Mouse (Mus musculus): Measurements from ENCODE around the gene Wdr20.
"Not testable (repeated sequence)": the region's sequence is repeated elsewhere in the genome, so short reads cannot be mapped to it uniquely, and the experiment has no call there.

Wdr20 gene

GRCm38 (mm10) chr12:110737170-110738157 is at the start of gene Wdr20:
Wdr20 (plus strand) TSS chr12:110737944.
- peak; percentile 97 for DNase-seq (ENCODE audit: low spot score)

GRCm38 (mm10) chr12:110688921-110689320 is 48.8 kb upstream of the Wdr20 start:
- DNase-seq (ENCODE audit: low spot score), result not testable (repeated sequence)

DNA sequence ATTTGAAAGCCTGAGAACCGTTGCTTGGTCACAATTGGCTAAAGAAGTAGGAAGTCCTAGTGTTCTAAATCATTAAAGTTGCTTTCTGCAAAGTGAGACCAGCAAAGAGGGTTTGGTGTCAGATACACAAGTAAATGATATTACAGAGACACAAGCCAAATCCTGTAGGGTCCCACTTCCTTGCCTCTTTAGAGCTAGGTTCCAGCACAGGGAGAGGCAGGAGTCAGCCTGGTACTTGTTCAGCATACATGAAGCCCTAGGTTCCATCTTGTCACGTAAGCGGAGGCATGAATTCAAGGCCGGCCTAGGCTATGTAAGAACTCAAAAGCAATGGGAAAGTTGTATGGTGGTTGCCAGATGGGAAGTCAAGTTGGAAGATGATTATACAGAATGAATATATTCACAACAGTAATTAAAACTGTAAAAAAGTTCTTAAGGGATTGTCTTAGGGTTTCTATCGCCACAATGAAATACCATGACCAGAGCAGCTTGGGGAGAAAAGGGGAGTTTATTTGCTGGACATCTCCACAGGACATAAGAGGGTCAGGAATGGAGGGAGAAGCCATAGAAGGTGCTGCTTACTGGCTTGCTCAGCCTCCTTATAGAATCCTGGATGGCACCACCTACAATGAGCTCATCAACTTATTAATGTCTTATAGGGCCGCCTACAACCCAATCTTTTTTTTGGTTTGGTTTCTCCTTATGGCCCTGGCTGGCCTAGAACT is 47.7 kb upstream of the Wdr20 start:
- DNase-seq (ENCODE audit: low spot score), result no peak

GRCm38 (mm10) chr12:110693378-110693777 is 44.4 kb upstream of the Wdr20 start:
- DNase-seq (ENCODE audit: low spot score), result not testable (repeated sequence)

DNA sequence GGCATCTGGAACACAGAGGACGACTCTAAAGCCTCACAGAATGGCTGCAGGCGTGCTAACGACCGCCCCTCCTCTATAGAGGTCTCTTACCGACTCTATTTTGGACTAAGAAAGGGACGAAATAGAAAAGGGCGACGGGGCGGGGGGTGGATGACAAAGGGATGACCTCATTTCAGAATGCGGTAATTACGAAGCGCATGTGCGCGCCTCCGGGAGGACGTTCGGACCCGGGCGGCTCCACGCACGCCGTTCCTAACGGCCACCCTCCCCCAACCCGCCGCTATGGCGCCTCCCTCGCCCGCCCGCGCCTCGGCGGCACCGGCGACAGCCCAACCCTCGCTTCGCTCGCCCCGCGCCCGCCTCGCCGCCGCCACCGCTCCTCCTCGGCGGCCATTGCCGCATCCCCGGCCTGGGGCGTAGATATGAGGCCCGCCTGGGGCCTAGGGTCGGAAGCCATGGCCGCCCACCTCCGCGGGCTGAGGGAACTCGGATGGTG is 42.0 kb upstream of the Wdr20 start:
- DNase-seq (ENCODE audit: low spot score), result peak; percentile 72

- peak; percentile 96 for DNase-seq (ENCODE audit: low spot score)
Measured at GRCm38 (mm10) chr12:110696173-110696974, 41.4 kb upstream of the Wdr20 start.

DNA sequence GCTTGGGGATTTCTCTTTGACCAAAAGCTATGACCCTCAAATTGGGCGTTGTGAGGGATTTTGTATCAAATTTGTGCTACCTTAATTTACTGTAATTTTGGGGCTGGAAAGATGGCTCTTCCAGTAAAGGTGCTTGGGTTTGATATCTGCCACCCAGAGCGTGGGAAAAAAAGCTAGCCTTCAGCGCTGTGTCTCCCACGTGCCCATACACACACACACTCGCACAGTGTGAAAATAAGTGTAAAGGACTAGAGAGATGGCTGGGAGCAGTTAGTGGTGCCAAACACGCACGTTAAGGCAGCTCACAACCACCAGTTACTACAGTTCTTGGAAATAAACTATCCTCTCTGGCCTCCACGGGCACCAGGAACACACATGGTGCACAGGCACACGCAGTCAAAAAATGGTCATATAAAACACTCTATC is 40.8 kb upstream of the Wdr20 start:
- DNase-seq (ENCODE audit: low spot score), result no peak

- no peak for DNase-seq (ENCODE audit: low spot score)
Measured at GRCm38 (mm10) chr12:110697457-110697856, 40.3 kb upstream of the Wdr20 start.

DNA sequence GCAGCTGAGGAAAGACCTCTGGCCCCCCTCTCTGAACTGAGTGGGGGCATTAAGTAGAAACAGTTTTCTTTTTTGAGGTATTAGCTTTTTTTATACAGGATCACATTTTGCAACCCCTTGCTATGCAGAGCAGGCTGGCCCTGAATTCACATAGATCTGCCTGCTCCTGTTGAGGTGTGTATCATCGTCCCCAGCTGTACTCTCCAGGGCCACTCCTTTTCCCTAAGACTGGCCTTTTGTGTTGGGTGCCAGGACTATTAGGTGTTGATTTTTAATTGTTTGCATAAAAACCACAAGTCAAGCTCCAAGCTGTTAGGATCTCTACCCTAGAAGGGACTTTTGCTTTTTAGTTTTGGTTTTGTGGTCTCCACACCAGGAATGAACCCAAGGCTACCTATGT is 39.7 kb upstream of the Wdr20 start:
- DNase-seq (ENCODE audit: low spot score), result no peak

GRCm38 (mm10) chr12:110698523-110699170 is 39.1 kb upstream of the Wdr20 start:
- no peak for DNase-seq (ENCODE audit: low spot score)

GRCm38 (mm10) chr12:110699171-110699547 is 38.6 kb upstream of the Wdr20 start:
- no peak for DNase-seq (ENCODE audit: low spot score)

GRCm38 (mm10) chr12:110700730-110701129 is 37.0 kb upstream of the Wdr20 start:
- DNase-seq (ENCODE audit: low spot score), result no peak

- not testable (repeated sequence) for DNase-seq (ENCODE audit: low spot score)
Measured at GRCm38 (mm10) chr12:110701363-110701762, 36.4 kb upstream of the Wdr20 start.

- no peak for DNase-seq (ENCODE audit: low spot score)
Measured at GRCm38 (mm10) chr12:110702556-110702955, 35.2 kb upstream of the Wdr20 start, which contains the start of gene Hsp90aa1. Hsp90aa1 (minus strand) TSS chr12:110702728.

GRCm38 (mm10) chr12:110703008-110703471 is 34.7 kb upstream of the Wdr20 start:
- peak; percentile 93 for DNase-seq (ENCODE audit: low spot score)

GRCm38 (mm10) chr12:110703682-110704081 is 34.1 kb upstream of the Wdr20 start:
- no peak for DNase-seq (ENCODE audit: low spot score)

DNA sequence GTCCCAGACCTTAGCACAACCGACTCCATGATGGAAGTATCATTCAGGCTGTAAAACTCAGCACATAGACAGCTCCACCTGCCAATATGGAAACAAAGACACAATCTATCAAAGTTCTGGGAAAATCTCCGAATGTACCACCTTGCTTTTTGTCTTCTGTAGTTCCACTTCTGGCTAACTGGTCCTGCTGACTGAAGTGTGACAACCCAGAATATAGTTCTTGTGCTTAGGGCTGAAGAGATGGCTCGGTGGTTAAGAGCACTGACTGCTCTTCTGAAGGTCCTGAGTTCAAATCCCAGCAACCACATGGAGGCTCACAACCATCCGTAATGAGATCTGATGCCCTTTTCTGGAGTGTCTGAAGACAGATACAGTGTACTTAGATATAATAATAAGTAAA is 32.3 kb upstream of the Wdr20 start:
- DNase-seq (ENCODE audit: low spot score), result not testable (repeated sequence)

GRCm38 (mm10) chr12:110706337-110707231 is 31.2 kb upstream of the Wdr20 start:
- DNase-seq (ENCODE audit: low spot score), result peak; percentile 84

DNA sequence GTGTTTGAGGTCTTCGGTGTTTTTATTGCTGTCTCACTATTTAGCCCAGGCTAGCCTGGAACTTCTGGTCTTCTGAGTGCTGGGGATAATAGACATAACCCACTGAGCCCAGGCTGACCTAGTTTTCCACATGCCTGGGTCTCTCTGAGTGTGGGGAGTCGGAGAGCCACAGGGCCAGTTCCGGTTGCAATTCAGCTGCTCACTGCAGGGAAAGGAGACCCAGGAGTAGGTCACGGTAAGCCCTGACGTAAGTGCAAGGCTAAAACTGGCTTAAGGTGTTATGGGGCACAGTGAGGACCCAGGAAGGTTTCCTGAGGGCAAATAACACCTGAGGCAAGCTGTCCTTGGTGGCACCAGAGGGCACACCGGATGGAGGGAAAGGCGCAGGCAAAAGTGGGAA is 30.3 kb upstream of the Wdr20 start:
- DNase-seq (ENCODE audit: low spot score), result no peak

DNA sequence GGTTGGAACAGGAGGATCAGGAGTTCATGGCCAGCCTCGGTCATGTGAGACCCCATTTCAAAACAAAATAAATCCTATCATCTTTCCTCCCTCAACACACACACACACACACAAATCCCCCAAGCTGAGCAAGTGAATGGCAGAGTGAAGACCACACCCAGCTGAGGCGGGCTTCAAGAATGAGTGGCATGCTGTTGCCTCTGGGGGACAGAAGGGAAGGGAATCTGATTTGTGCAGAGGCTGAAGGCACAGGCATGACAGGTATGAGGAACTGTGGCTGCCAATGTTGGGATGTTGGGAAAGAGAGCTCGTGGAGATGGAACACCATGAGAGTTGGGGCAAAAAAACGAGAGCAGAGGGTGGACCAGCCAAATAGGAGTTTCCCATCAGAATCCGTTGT is 26.5 kb upstream of the Wdr20 start:
- DNase-seq (ENCODE audit: low spot score), result no peak
